Mouse (Mus musculus) cerebellum, adult 2 months (tissue): ENCODE results near the gene Arid1b. TPM values are rescaled to one million over a fixed set of nuclear protein-coding genes. Genes with fewer than 3 reads are reported as not detected.

Experiments used
- DNase-seq, 2 experiments: peaks; one replicate each; pipeline ENCODE4 v3.0.0; 2021
- H3K27ac ChIP-seq: fragments of 200-500 bp; 2 replicates; pipeline ENCODE4 v1.5.1; 2012; ENCODE audit warnings: low read length, control low read depth, inconsistent platforms; ENCODE audit not compliant: insufficient read depth
- H3K27me3 ChIP-seq: fragments of 200-500 bp; 2 replicates; pipeline ENCODE4 v1.6.1; 2012; ENCODE audit warnings: inconsistent platforms, mild to moderate bottlenecking, low read length, moderate library complexity; ENCODE audit not compliant: control insufficient read depth, insufficient read depth
- H3K4me1 ChIP-seq: fragments of 200-500 bp; 2 replicates; pipeline ENCODE4 v1.6.1; 2011; ENCODE audit warnings: low read length; ENCODE audit not compliant: control insufficient read depth, insufficient read depth
- H3K4me3 ChIP-seq: fragments of 200-500 bp; replicated peaks from 2 replicates; pipeline ENCODE3; 2011; ENCODE audit warnings: mild to moderate bottlenecking, low read depth, low read length, control low read depth; ENCODE audit not compliant: insufficient read depth
- CTCF ChIP-seq: fragments of 200-500 bp; IDR thresholded peaks from 2 replicates; pipeline ENCODE4 v1.5.1; 2011; ENCODE audit warnings: low read depth, mild to moderate bottlenecking, control low read depth, low read length, moderate library complexity, borderline replicate concordance; ENCODE audit not compliant: insufficient read depth
- POLR2A ChIP-seq: fragments of 200-500 bp; IDR thresholded peaks from 2 replicates; pipeline ENCODE4 v1.6.1; 2011; ENCODE audit warnings: low read length, control low read depth, borderline replicate concordance; ENCODE audit not compliant: insufficient read depth
- WGBS: fragments of 180-500 bp; shearing (Covaris S2); methylation state at CpG from one replicate; pipeline ENCODE4 v1.1.7; 2018; 5-methylcytosine and 5-hydroxymethylcytosine counted together
- polyA plus RNA-seq: library from polyadenylated mRNA; depleted of rRNA; stranded (reverse); fragments of >200 nt; gene quantifications from 2 replicates; pipeline ENCODE4 v1.2.3, GENCODE M21; 2012

Arid1b gene
- polyA plus RNA-seq, 1 experiment, result 25.6 TPM

DNA sequence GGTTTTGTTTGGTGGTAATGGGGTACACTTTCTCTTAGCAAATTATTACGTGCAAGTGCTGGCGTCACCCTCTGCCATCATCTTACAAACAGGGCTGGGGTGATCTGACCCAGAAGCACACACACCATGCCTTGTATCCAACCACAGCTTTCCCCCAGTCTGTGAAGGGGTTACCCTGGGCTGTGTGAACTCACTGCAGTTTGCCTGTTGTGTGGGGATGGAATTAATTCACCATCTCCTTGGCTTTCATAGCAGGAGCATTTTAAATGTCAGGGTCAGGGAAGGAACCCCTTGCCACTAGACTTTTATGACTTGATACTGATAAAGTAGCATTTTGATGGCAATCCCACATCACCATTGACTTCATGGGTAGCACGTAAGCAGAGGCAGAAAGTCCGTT lies 102.9 kb downstream of the Arid1b start:
- DNase-seq, result no peak
- TF ChIP-seq POLR2A (no peak), CTCF (no peak)
- H3K27ac ChIP-seq, result no peak overlapping the region
- WGBS, result 94% methylated on average over 4 of the region's 4 CpGs
- no peak overlapping the region for H3K4me3 ChIP-seq
- H3K27me3 ChIP-seq, result no peaks in the 10 kb centered on the region
- H3K4me1 ChIP-seq, result peaks cover 21% of the 10 kb centered on the region

DNA sequence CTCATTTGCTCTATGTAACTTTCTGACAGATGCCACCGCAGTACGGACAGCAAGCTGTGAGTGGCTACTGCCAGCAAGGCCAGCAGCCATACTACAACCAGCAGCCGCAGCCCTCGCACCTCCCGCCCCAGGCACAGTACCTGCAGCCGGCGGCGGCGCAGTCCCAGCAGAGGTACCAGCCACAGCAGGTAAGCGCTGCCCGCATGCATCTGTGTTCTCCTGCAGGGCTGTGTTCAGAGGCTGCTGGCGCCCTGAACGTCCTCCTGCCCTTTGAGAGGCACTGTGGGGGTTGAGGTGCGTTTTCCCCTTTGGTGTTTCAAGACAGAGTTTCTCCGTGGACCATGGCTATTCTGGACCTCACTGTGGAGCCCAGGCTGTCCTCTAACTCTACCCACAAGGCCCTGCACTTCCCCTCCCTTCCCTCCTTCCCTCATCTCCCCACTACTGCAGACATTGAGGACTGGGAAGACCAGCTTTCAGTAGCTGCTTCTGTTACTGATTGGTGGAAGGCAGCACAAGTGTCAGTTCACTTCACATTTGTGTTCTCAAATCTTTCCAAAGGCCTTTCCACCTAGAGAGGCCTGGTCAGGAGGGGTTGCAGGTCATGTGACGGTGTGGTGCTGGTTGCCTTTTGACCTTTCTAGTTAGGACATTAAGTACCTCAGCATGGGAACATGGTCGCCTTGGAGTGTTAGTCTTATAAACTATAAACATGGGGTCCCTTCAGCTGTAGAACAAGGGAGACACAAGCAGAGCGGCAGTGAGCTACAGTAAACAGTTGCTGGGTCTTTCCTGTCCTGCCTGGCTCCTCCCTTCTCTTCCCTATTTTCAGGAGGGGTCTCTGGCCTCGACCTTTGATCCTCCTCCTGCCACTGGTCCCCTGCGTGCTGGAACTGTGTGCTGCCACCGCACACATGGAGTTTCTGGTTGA lies 103.7 kb downstream of the Arid1b start:
- H3K27ac ChIP-seq, result no peak overlapping the region
- no peaks in the 10 kb centered on the region for H3K27me3 ChIP-seq
- no peak overlapping the region for H3K4me3 ChIP-seq
- no peak for TF ChIP-seq CTCF
- no peak for TF ChIP-seq POLR2A
- H3K4me1 ChIP-seq, result peaks cover 16% of the 10 kb centered on the region
- DNase-seq, result no peak
- 75% methylated on average over 21 of the region's 21 CpGs for WGBS

DNA sequence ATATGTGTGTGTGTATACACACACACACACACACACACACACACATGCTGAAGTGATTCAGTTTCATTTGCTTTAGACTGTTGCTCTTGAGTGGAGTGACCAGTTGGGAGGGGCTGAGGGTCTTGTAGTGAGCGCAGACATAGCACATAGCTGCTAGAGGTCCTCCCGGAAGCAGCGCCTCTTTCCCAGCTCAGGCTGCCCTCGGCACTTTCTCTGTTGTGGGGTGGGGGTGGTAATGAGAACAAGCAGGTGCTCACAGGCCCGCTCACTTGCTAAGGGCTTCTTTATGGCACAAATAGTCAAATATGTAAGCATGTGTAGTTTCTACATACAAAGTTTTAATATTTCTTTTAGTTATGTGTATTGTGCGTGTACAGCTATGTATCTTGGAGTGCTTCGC lies 104.6 kb downstream of the Arid1b start:
- no peak for DNase-seq
- Histone ChIP-seq H3K27me3 (no peaks in the 10 kb centered on the region), H3K4me1 (peaks cover 16% of the 10 kb centered on the region), H3K4me3 (no peak overlapping the region), H3K27ac (no peak overlapping the region)
- 83% methylated on average over 7 of the region's 7 CpGs for WGBS
- TF ChIP-seq CTCF (no peak), POLR2A (no peak)

DNA sequence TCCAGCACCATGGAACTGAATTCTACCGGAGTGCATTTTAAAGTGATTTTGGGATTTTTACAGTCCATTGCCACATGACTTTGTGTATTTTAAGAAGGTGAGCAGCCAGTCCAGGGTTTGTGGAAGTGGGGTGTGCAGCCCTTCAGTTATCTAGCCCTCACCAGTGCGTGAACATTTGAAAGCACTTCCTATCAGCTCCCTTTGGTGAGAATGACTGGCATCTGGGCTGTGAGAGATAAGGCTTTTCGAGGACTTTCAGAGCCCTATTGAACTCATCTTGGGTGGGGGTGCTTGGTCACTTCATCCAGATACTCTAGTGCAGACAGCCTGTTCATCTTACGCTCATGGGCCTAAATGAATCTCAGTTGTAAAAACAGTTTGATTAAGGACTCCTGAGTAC lies 105.1 kb downstream of the Arid1b start:
- peaks cover 18% of the 10 kb centered on the region for H3K4me1 ChIP-seq
- no peaks in the 10 kb centered on the region for H3K27me3 ChIP-seq
- no peak overlapping the region for H3K27ac ChIP-seq
- DNase-seq, result no peak
- WGBS, result 84% methylated on average over 4 of the region's 4 CpGs
- H3K4me3 ChIP-seq, result no peak overlapping the region
- TF ChIP-seq POLR2A (no peak), CTCF (no peak)

DNA sequence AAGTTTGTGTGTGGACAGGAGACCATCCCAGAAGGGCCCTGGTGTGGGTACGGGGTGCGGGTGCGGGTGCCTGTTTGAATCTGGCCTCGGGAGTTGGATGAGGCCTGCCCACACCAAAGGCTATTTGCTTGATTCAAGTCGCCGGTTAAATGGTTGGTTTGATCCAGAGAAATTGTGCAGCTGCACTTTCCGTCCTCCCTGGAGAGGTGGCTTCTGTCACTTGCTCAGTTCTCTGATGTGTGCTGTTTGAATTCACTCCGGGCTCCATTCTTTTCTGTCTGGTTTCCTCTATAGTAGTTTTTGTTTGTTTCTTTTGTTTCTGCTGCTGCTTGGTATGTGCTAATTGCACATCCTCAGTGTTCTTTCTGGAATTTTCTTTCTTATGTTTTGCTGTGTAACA lies 107.0 kb downstream of the Arid1b start:
- no peak overlapping the region for H3K4me3 ChIP-seq
- no peak overlapping the region for H3K27ac ChIP-seq
- no peaks in the 10 kb centered on the region for H3K27me3 ChIP-seq
- WGBS, result 37% methylated on average over 8 of the region's 8 CpGs
- H3K4me1 ChIP-seq, result peaks cover 21% of the 10 kb centered on the region
- TF ChIP-seq CTCF, result no peak
- no peak for TF ChIP-seq POLR2A
- no peak for DNase-seq

DNA sequence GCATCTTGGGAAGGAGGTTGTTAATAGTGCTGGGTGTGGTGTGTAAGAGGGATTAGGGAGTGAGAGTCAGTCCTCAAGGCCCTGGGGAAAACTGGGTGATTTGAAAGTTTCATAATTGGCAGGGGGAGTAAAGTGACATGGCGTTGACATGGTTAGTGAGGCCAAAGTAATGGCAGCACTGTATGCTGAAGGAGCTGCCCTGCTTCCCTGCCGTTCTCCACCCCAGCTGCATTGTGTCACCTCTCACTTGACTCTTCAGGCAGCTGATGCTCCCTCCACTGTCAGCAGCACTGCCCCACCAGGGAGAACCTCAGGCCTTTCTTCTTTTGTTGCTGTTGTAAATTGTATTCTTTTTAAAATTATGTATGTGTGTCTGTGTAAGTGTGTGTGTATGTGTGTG lies 107.8 kb downstream of the Arid1b start:
- no peak for TF ChIP-seq POLR2A
- TF ChIP-seq CTCF, result no peak
- Histone ChIP-seq H3K4me1 (peaks cover 27% of the 10 kb centered on the region), H3K27ac (no peak overlapping the region), H3K4me3 (no peak overlapping the region), H3K27me3 (no peaks in the 10 kb centered on the region)
- no peak for DNase-seq
- 41% methylated on average over 2 of the region's 2 CpGs for WGBS

DNA sequence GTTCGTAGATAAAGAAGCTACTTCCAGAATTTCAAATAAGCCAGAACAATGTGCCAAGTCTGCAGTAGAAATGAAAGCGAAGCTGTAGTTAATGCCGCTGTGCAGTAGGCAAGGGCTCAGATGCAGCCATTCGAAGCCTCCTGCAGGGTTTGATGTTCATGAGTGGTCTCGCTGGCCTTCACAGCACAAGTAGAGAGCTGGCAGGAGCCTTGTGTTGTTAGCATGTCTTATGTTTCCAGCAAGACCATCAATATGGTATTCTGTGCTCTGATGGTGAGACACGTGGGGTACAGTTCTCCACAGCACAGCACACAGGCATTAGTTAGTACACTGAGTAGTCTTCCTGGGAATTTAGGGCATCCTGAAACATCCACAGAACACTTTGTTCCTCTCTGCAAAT lies 111.6 kb downstream of the Arid1b start:
- Histone ChIP-seq H3K4me3 (no peak overlapping the region), H3K4me1 (peaks cover 45% of the 10 kb centered on the region), H3K27me3 (no peaks in the 10 kb centered on the region), H3K27ac (no peak overlapping the region)
- WGBS, result 61% methylated on average over 6 of the region's 6 CpGs
- peak in 1 of 2 experiments; percentile 16 for DNase-seq
- TF ChIP-seq POLR2A (no peak), CTCF (no peak)

DNA sequence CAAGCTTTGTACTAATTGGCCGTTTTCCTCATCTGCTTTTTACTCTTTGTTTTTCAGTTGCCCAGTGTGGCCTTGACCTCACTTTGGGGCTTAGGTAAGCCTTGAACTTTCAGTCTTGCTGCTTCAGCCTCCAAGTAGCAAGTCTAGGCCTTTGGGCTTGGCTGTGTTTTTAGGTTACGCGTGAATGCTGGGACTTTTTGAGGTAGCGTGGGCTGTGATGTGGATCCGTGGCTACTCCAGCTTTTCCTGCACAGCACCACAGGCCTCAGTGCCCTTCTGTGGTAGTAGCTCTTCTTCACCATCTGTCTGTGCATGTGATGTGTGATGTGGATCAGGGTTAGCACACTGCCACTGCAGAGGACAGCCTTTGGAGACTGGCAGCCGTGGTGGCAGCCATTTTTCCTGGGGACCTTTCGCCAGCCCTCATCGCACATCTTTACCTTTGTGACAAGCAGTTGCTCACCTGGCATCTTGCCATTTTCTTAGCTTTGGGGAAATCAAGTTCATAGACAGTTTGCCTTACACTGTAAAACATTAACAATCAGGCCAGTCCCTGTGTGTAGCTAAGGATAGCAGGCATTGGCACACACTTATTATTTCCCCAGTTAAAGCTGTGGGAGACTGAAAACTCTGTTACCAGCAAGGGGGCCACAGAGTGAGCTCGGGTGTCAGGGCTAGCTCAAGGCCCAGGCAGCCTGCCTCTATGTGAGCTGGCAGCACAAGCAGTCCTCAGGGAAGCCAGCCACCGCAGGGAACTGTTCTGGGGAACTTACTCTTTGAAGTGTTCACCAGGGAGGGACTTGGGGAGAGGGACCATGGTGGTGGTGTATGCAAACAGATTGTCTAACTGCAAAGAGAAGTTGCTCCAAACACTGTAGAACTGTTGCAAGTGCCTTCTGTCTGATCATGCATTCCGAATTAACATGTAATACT lies 112.4 kb downstream of the Arid1b start:
- Histone ChIP-seq H3K27ac (no peak overlapping the region), H3K27me3 (no peaks in the 10 kb centered on the region), H3K4me3 (no peak overlapping the region), H3K4me1 (peaks cover 51% of the 10 kb centered on the region)
- WGBS, result 54% methylated on average over 11 of the region's 11 CpGs
- no peak for TF ChIP-seq POLR2A
- TF ChIP-seq CTCF, result no peak
- DNase-seq, result peak in 1 of 2 experiments; percentile 35
